Mouse (Mus musculus) ES-E14 (cell line): ENCODE measurements around the gene Nap1l5.

Source experiments
- CHD2 ChIP-seq: IDR thresholded peaks from 2 replicates; pipeline ENCODE4 v1.6.1; 2014; ENCODE audit warnings: mild to moderate bottlenecking, low read depth, low read length, inconsistent platforms
- HCFC1 ChIP-seq: IDR thresholded peaks from 2 replicates; pipeline ENCODE4 v1.6.1; 2012; ENCODE audit warnings: low read length, inconsistent platforms, borderline replicate concordance; ENCODE audit not compliant: insufficient read depth
- MAFK ChIP-seq: IDR thresholded peaks from 2 replicates; pipeline ENCODE4 v1.6.1; 2014; ENCODE audit warnings: mild to moderate bottlenecking, low read depth, low read length, inconsistent platforms; ENCODE audit not compliant: insufficient read depth
- ZC3H11A ChIP-seq: IDR thresholded peaks from 2 replicates; pipeline ENCODE4 v1.6.1; 2012; ENCODE audit warnings: low read depth, mild to moderate bottlenecking, inconsistent platforms, low read length, borderline replicate concordance
- ZNF384 ChIP-seq: IDR thresholded peaks from 2 replicates; pipeline ENCODE4 v1.6.1; 2012; ENCODE audit warnings: low read depth, low read length, inconsistent platforms

GRCm38 (mm10) chr6:58856494-58856893 lies 50.4 kb downstream of the Nap1l5 start:
- no peak for TF ChIP-seq ZC3H11A
- no peak for TF ChIP-seq MAFK
- no peak for TF ChIP-seq ZNF384
- TF ChIP-seq HCFC1: no peak
- TF ChIP-seq CHD2: no peak
